Mouse (Mus musculus) heart, postnatal 0 days (tissue): ENCODE results near the gene Clip3. TPM values are rescaled to one million over a fixed set of nuclear protein-coding genes. Genes with fewer than 3 reads are reported as not detected.

Experiments
- ATAC-seq: fragments of 200-750 bp; cut with Nextera tagmentation; 2 replicates; pipeline ENCODE4 v1.8.0; 2017; ENCODE audit warnings: low read depth, moderate number of reproducible peaks, moderate library complexity; ENCODE audit not compliant: insufficient read depth
- DNase-seq: peaks from one replicate; pipeline ENCODE4 v3.0.0-alpha.2; 2016; ENCODE audit warnings: low spot score
- H3K27ac ChIP-seq: fragments of 300-500 bp; sonication (generic); 2 replicates; pipeline ENCODE4 v1.5.1; 2014; ENCODE audit warnings: low read depth, mild to moderate bottlenecking
- H3K27me3 ChIP-seq: fragments of 300-500 bp; sonication (generic); 2 replicates; pipeline ENCODE4 v1.6.1; 2014; ENCODE audit warnings: low read length, mixed read lengths; ENCODE audit not compliant: control insufficient read depth, insufficient read depth
- H3K36me3 ChIP-seq: fragments of 300-500 bp; sonication (generic); replicated peaks from 2 replicates; pipeline ENCODE4 v1.6.1; 2014; ENCODE audit warnings: low read length, mixed read lengths; ENCODE audit not compliant: control insufficient read depth, insufficient read depth
- H3K4me1 ChIP-seq: fragments of 300-500 bp; sonication (generic); 2 replicates; pipeline ENCODE4 v1.6.1; 2014; ENCODE audit warnings: antibody characterized with exemption; ENCODE audit not compliant: control insufficient read depth, insufficient read depth
- H3K4me2 ChIP-seq: fragments of 300-500 bp; sonication (generic); 2 replicates; pipeline ENCODE4 v1.6.1; 2014; ENCODE audit warnings: low read depth, mild to moderate bottlenecking, low read length, moderate library complexity
- H3K4me3 ChIP-seq: fragments of 300-500 bp; sonication (generic); 2 replicates; pipeline ENCODE4 v1.5.1; 2014; ENCODE audit warnings: low read depth, low read length
- H3K9ac ChIP-seq: fragments of 300-500 bp; sonication (generic); replicated peaks from 2 replicates; pipeline ENCODE4 v1.6.1; 2014; ENCODE audit warnings: low read depth, low read length, mixed read lengths
- H3K9me3 ChIP-seq: fragments of 300-500 bp; sonication (generic); replicated peaks from 2 replicates; pipeline ENCODE4 v1.6.1; 2016; ENCODE audit warnings: low read length; ENCODE audit not compliant: control insufficient read depth
- CTCF ChIP-seq: IDR thresholded peaks from 2 replicates; pipeline ENCODE4 v1.5.1; 2016; ENCODE audit warnings: antibody characterized with exemption, control low read depth, low read depth
- EP300 ChIP-seq: IDR thresholded peaks from 2 replicates; pipeline ENCODE4 v1.6.1; 2016; ENCODE audit warnings: antibody characterized with exemption, low read depth
- WGBS: fragments of 180-500 bp; shearing (Covaris S2); extraction: QIAGEN DNeasy Blood & Tissue Kit; methylation state at CpG from one replicate; pipeline ENCODE4 v1.1.7; 2014; 5-methylcytosine and 5-hydroxymethylcytosine counted together
- polyA plus RNA-seq: library from polyadenylated mRNA; unstranded; fragments of >200 nt; fragmentation: Nextera tagmentation; extraction: Ambion mirVana; gene quantifications from 2 replicates; pipeline ENCODE4 v1.2.1, GENCODE M21; 2015
- total RNA-seq: library from RNA; depleted of rRNA; stranded (reverse); fragments of >200 nt; gene quantifications from 2 replicates; pipeline ENCODE4 v1.2.3, GENCODE M21; 2014; ENCODE audit warnings: low replicate concordance

Clip3 gene
- total and polyA plus RNA-seq, 2 experiments from 2014 or later: 3.1 to 22.4 TPM

- ATAC-seq: no peak
- no peak overlapping the region for H3K4me3 ChIP-seq
Measured at GRCm38 (mm10) chr7:30315559-30316529, 24.3 kb downstream of the Clip3 start.

GRCm38 (mm10) chr7:30318142-30318541 lies 26.6 kb downstream of the Clip3 start:
- Histone ChIP-seq H3K4me2 (no peak overlapping the region), H3K27me3 (no peaks in the 10 kb centered on the region), H3K36me3 (no peaks in the 10 kb centered on the region), H3K27ac (no peak overlapping the region), H3K9ac (no peak overlapping the region), H3K9me3 (no peaks in the 10 kb centered on the region), H3K4me1 (peaks cover 11% of the 10 kb centered on the region), H3K4me3 (no peak overlapping the region)
- ATAC-seq (no peak), DNase-seq (no peak)
- WGBS: 90% methylated on average over 3 of the region's 3 CpGs
- no peak for TF ChIP-seq CTCF
- no peak for TF ChIP-seq EP300

More at GRCm38 (mm10) chr7:30315559-30316529, 24.3 kb downstream of the Clip3 start:
- H3K9ac ChIP-seq: no peak overlapping the region
- no peaks in the 10 kb centered on the region for H3K27me3 ChIP-seq
- 71% methylated on average over 13 of the region's 13 CpGs for WGBS
- no peak for DNase-seq
- no peak for TF ChIP-seq CTCF
- TF ChIP-seq EP300: no peak
- no peak overlapping the region for H3K27ac ChIP-seq
- H3K36me3 ChIP-seq: peaks cover 3% of the 10 kb centered on the region
- H3K4me1 ChIP-seq: no peaks in the 10 kb centered on the region
- H3K9me3 ChIP-seq: no peaks in the 10 kb centered on the region
- H3K4me2 ChIP-seq: no peak overlapping the region

GRCm38 (mm10) chr7:30320946-30321345 lies 29.4 kb downstream of the Clip3 start:
- ATAC-seq: no peak
- DNase-seq: no peak
- no peaks in the 10 kb centered on the region for H3K36me3 ChIP-seq
- peak overlapping the region; percentile 80 for H3K4me3 ChIP-seq
- WGBS: 77% methylated on average over 2 of the region's 2 CpGs
- H3K4me2 ChIP-seq: peak overlapping the region; percentile 84
- TF ChIP-seq EP300 (no peak), CTCF (no peak)
- peak overlapping the region; percentile 78; the same call in 1 of the 2 replicates for H3K9ac ChIP-seq
- H3K9me3 ChIP-seq: no peaks in the 10 kb centered on the region
- H3K27ac ChIP-seq: no peak overlapping the region
- no peaks in the 10 kb centered on the region for H3K27me3 ChIP-seq
- peaks cover 11% of the 10 kb centered on the region for H3K4me1 ChIP-seq

- peak within 1 kb of the TSS; percentile 84 for H3K4me2 ChIP-seq
- DNase-seq: peak; percentile 71
- peak within 1 kb of the TSS; percentile 91 for H3K27ac ChIP-seq
- H3K4me3 ChIP-seq: peak within 1 kb of the TSS; percentile 80
- no peaks in the 10 kb centered on the region for H3K36me3 ChIP-seq
- no peaks in the 10 kb centered on the region for H3K27me3 ChIP-seq
- H3K4me1 ChIP-seq: peaks cover 11% of the 10 kb centered on the region
- TF ChIP-seq EP300: no peak
- TF ChIP-seq CTCF: no peak
- under 1% methylated on average over 63 of the region's 63 CpGs for WGBS
- no peaks in the 10 kb centered on the region for H3K9me3 ChIP-seq
- peak within 1 kb of the TSS; percentile 78 for H3K9ac ChIP-seq
- ATAC-seq: peak; percentile 40
Measured at GRCm38 (mm10) chr7:30321539-30322284, 30.2 kb downstream of the Clip3 start, which contains the start of gene E130208F15Rik. TSS of gene E130208F15Rik (plus strand) at chr7:30321740.

GRCm38 (mm10) chr7:30322285-30322667 lies 30.7 kb downstream of the Clip3 start:
- no peaks in the 10 kb centered on the region for H3K36me3 ChIP-seq
- no peaks in the 10 kb centered on the region for H3K9me3 ChIP-seq
- peak overlapping the region; percentile 84 for H3K4me2 ChIP-seq
- H3K4me3 ChIP-seq: peak overlapping the region; percentile 80
- no peaks in the 10 kb centered on the region for H3K27me3 ChIP-seq
- peak overlapping the region; percentile 91 for H3K27ac ChIP-seq
- peak; percentile 98 for DNase-seq
- TF ChIP-seq CTCF (no peak), EP300 (no peak)
- peaks cover 11% of the 10 kb centered on the region for H3K4me1 ChIP-seq
- under 1% methylated on average over 20 of the region's 20 CpGs for WGBS
- peak; percentile 99 for ATAC-seq
- H3K9ac ChIP-seq: peak overlapping the region; percentile 78
